Mouse (Mus musculus) left cerebral cortex, postnatal 4 days (tissue): ENCODE measurements around the gene Usp29. TPM values are rescaled to one million over a fixed set of nuclear protein-coding genes. Genes with fewer than 3 reads are reported as not detected.
A peak's percentile ranks its signal among the peaks of the same experiment; 100 is the strongest.
"Not testable (repeated sequence)": the region's sequence is repeated elsewhere in the genome, so short reads cannot be mapped to it uniquely, and the experiment has no call there.

Experiments
- DNase-seq: peaks from one replicate; pipeline ENCODE4 v3.0.0-alpha.2; 2022
- intact Hi-C: fragments of 180-260 bp; cut with DNase I; formaldehyde crosslinking; loops from one replicate; pipeline ENCODE4 v1.15.1; 2025
- total RNA-seq, 2 experiments: library from RNA; stranded (reverse); gene quantifications; 2 replicates each; pipeline ENCODE4 v1.2.3; 2021

The Usp29 gene
- total RNA-seq, 2 experiments from 2014 or later: 52.9 to 67.1 TPM

- intact Hi-C loops: no loop called here
- peak; percentile 52 for DNase-seq
Measured at GRCm38 (mm10) chr7:6913439-6914380, 183.3 kb downstream of the Usp29 start.

GRCm38 (mm10) chr7:6917126-6917525 lies 186.7 kb downstream of the Usp29 start:
- intact Hi-C loops: loop anchor here (5.0 kb wide), 1 partner anchor 185 kb away; the partner anchor contains the start of genes Peg3 and Usp29
- DNase-seq: no peak

- DNase-seq: peak; percentile 92
- intact Hi-C loops: loop anchor here (5.0 kb wide), 1 partner anchor 186 kb away; the partner anchor contains the start of genes Peg3 and Usp29
Measured at GRCm38 (mm10) chr7:6918267-6918666, 187.9 kb downstream of the Usp29 start.

- intact Hi-C loops: loop anchor here (5.0 kb wide), 1 partner anchor 187 kb away; the partner anchor contains the start of genes Peg3 and Usp29
Measured at GRCm38 (mm10) chr7:6919131-6919870, 188.9 kb downstream of the Usp29 start.

GRCm38 (mm10) chr7:6923515-6923914 lies 193.1 kb downstream of the Usp29 start:
- no peak for DNase-seq
- intact Hi-C loops: no loop called here

More at GRCm38 (mm10) chr7:6919131-6919870, 188.9 kb downstream of the Usp29 start:
- DNase-seq: no peak

- intact Hi-C loops: loop anchor here (5.0 kb wide), 1 partner anchor 264 kb away; no protein-coding TSS in a partner anchor
- no peak for DNase-seq
Measured at GRCm38 (mm10) chr7:6925926-6926730, 195.8 kb downstream of the Usp29 start.

GRCm38 (mm10) chr7:6926731-6926995 lies 196.3 kb downstream of the Usp29 start:
- DNase-seq: no peak
- intact Hi-C loops: loop anchor here (5.0 kb wide), 1 partner anchor 264 kb away; no protein-coding TSS in a partner anchor

- intact Hi-C loops: loop anchor here (5.0 kb wide), 1 partner anchor 267 kb away; no protein-coding TSS in a partner anchor
- DNase-seq: no peak
Measured at GRCm38 (mm10) chr7:6929286-6929685, 198.9 kb downstream of the Usp29 start.

- no peak for DNase-seq
- intact Hi-C loops: loop anchor here (10.0 kb wide), 2 partner anchors 350 to 500 kb away; partner anchors contain the start of gene Olfr1344
Measured at GRCm38 (mm10) chr7:6934741-6935140, 204.4 kb downstream of the Usp29 start.

GRCm38 (mm10) chr7:6937040-6937439 lies 206.7 kb downstream of the Usp29 start:
- peak; percentile 84 for DNase-seq
- intact Hi-C loops: loop anchor here (10.0 kb wide), 2 partner anchors 352 to 502 kb away; partner anchors contain the start of gene Olfr1344

GRCm38 (mm10) chr7:6940761-6941231 lies 210.4 kb downstream of the Usp29 start:
- DNase-seq: peak; percentile 21
- intact Hi-C loops: no loop called here

GRCm38 (mm10) chr7:6948061-6948460 lies 217.7 kb downstream of the Usp29 start:
- intact Hi-C loops, DNase-seq: not testable (repeated sequence)

- intact Hi-C loops: no loop called here
- no peak for DNase-seq
Measured at GRCm38 (mm10) chr7:6956576-6956975, 226.2 kb downstream of the Usp29 start.

- no peak for DNase-seq
- intact Hi-C loops: no loop called here
Measured at GRCm38 (mm10) chr7:6958574-6958973, 228.2 kb downstream of the Usp29 start.

- DNase-seq: no peak
- intact Hi-C loops: no loop called here
Measured at GRCm38 (mm10) chr7:6973566-6973965, 243.2 kb downstream of the Usp29 start.

GRCm38 (mm10) chr7:6976890-6977289 lies 246.5 kb downstream of the Usp29 start:
- intact Hi-C loops: no loop called here

GRCm38 (mm10) chr7:6995251-6995650 lies 264.9 kb downstream of the Usp29 start, which contains the start of gene Aurkc:
Gene Aurkc (plus strand): TSS chr7:6995300.
- DNase-seq: not testable (repeated sequence)

More at GRCm38 (mm10) chr7:6976890-6977289, 246.5 kb downstream of the Usp29 start:
- no peak for DNase-seq

GRCm38 (mm10) chr7:6998914-6999313 lies 268.5 kb downstream of the Usp29 start:
- DNase-seq, intact Hi-C loops: not testable (repeated sequence)

More at GRCm38 (mm10) chr7:6995251-6995650, 264.9 kb downstream of the Usp29 start, which contains the start of gene Aurkc:
- intact Hi-C loops: not testable (repeated sequence)

GRCm38 (mm10) chr7:7005441-7005840 lies 275.1 kb downstream of the Usp29 start:
- intact Hi-C loops, DNase-seq: not testable (repeated sequence)
